Mouse (Mus musculus) gastrocnemius, postnatal 4 days (tissue): Measurements from ENCODE around the gene Vti1a. TPM values are rescaled to one million over a fixed set of nuclear protein-coding genes. Genes with fewer than 3 reads are reported as not detected.
A peak's percentile ranks its signal among the peaks of the same experiment; 100 is the strongest.

Experiments used
- DNase-seq, 2 experiments: peaks; one replicate each; pipeline ENCODE4 v3.0.0; 2021 to 2022; ENCODE audit warnings: low spot score in 2 of 2, mixed read lengths in 2 of 2
- total RNA-seq, 2 experiments: library from RNA; stranded (reverse); gene quantifications; 2 replicates each; pipeline ENCODE4 v1.2.3; 2021

Vti1a gene
- total RNA-seq, 2 experiments from 2014 or later, result 18.5 to 21.4 TPM

DNA sequence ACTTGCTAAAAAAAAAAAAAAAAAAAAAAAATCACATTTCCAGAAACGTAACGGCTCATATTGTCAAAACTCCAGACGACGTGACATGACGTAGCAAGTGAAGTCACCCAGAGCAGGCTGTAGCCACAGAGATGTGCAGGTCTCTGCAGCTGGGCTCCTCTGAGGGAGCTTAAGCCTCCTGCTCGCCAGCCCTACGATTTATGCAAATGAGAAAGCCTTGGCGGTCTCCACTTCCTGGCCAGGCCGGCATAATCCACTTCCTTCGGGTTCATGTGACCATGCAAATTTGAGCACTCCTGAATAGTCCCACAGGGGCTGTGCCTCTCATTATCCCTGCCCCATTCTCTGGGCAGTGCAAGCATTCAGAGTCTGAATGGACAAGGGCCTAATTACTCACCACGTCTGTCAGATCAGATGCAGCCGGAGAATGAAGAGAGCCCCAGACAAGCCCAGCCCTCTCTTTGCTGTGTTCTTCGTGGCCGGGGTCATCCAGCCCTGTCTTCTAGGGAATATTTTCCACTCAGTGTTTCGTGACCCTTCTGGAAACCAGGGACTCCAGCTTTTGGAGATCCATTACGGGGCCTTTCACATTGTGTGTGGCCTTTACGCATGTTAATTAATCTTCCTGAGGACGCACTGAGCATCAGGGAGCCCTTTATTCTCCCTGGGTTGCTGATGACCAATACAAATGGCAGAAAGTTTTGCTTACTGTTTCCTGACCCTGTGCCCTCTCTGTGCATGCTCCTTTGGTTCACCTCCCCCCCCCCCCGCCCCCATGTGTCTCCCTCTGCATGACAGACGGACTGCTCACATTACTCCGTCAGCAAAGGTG is 240.3 kb downstream of the Vti1a start:
- no peak for DNase-seq

DNA sequence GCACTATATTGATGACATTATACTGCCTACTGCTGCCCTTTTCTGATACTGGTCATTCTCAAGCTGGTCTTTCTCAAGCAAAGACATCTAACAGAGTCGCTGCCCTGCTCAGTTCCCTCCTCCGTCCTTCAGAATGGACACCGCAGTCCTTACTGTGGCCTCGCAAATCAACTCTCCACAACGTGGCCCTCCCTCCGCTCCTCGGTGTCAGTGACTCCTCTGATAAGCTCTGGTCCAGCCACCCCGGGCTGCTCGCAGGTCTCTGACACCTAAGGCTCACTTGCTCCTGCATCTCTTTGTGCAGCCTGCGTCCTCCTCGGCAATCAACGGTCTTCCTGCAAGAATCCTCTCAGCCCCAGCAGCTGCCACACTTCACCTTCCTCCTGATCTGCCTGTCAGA is 243.2 kb downstream of the Vti1a start:
- DNase-seq, result no peak

DNA sequence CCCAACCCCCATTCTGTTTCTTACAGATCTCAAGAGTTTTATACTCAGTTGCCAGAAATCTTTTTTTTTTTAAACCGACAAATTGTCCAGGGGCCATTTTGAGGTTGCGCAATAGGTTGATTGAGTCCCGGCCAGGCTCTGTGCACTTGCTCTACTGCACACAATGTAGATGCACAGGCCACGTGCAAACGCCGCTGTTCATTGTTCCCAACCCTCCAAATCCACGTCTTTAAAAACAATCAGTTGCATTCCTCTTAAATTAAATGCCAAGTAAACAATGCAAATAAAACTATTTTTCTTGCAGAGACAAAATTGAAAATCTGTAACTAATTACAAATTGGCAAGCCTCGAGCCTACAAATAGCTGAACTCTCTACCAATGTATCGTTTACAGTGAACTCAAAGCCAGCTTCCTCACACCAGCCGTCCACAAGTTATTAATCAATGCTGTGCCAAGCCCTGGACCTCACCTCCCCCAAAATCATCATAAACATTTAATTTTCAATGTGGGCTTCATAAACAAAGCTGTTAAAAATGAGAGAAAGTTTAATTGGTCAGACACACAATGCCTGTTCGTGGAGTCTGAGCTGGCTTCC is 244.1 kb downstream of the Vti1a start:
- DNase-seq, result no peak

DNA sequence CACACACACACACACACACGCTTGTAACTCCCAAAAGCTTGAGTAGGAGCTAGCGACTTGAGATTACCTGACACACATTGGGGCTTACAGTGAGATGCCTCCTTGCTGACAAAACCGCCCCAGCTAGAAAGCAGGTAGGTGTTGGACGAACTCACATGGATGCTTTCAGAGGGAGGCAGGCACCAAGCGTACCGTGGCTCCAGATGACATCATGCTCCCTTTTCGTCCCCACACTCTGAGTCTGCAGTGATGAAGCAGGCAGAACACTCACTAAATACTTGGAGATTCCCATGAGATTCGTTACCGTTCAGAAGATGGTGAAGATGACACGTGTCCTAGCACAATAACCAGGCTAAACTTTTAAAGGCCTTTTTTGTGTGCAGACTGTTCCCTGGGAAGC is 245.4 kb downstream of the Vti1a start:
- DNase-seq, result no peak

DNA sequence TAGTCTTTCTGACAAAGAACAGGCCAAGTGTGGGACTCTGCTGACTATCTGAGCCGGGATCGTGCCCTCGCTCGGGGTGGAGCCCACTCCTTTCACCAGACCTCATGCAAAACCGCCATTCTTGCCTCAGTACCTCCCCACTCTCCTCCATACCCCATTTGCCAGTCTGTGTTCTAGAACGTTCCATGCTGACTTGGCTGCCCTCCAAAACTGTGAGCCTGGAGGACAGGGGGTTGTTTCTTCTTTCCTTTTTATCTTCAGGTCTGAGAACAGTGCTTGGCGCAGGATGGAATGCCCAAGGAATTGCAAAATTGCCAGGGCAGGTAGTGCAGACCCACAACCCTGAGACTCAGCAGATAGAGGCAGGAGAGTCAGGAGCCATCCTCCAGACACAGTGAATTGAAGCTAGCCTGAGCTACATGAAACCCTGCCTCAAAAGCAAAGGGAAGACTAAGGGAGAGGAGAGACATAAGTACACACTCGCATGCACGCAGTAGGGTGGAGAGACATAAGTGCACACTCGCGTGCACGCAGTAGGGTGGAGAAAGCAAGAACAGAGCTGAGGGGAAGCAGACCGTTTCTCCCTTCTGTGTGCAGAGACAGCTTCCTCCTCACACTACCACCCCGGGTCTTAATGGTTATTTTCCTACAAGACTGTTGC is 246.5 kb downstream of the Vti1a start:
- DNase-seq, result no peak

DNA sequence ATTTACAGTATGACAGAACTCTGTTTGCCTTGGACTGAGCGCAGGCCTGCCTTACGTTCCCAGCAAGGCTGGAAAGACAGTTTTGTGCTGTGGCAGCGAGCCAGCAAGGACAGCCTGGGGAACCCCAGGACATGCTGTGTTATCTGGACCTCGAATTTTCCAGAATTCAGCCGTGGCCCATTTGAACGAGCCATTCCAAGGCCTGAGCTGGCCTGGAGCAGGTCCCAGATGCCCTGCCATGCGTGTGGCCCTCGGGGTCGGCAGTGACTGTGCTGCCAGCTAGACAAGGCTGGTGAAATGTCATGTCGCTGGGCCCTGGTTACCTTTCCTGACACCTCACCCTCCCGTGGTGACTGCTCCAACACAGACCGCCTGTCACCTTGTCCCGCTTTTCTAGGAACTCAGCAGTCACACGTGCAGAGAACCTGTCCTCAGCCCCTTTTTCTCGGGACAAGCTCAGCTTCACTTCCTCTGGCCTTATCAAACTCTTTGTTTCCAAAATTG is 247.1 kb downstream of the Vti1a start:
- peak in 1 of 2 experiments; percentile 50 for DNase-seq

DNA sequence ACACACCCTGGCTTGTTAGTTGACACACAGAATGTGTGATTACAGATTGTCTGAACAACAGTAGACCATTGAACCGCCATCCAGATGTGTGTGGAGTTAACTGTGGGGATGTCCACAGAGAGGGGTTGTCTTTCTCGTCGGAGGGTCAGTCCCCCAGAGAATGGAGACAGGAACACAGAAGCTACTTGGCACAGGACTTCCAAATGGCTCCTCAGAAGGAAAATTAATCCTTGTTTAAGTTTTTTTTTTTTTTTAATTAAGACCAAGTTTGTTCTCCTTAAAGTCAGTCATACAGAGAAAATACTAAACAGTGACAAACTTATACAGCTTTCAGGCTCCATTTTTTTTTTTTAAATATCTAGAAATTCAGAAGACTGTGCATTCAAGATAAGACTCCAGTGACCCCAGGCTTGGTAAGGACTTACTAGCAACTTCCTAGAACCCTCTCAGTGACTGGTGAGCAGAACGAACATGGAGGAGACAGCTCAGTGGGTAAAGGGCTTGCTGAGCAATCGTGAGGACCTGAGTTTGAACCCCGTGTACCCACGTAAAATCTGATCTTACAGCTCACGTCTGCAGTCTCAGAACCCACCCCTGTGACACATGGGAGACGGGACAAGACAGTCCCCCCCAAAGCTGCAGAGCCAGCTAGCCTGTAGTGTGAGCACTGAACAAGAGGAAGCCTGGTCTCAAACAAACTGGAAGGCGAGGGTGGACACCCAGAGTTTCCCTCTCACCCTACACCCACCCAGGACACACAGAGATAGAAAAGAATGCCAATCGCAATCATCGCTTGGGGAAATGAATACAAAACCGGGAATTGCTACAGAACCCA is 248.2 kb downstream of the Vti1a start:
- DNase-seq, result no peak

DNA sequence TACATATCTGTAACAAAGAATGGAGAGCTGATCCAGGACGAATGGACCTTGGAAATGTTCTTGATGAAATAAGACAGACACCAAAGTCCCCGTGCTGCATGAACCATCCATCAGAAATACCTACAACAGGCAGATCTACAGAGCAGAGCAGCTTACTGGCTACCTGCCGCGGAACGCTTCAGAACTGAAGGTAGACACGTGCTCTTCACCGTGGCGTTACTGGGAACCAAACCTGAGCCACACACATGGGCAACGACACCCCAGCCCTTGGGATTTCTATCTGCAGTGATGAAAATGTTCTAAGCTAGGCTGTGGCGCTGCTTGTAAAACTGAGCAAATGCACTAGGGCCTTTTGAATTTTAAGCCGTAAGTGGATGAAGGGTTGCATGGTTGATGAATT is 249.0 kb downstream of the Vti1a start:
- DNase-seq, result no peak

DNA sequence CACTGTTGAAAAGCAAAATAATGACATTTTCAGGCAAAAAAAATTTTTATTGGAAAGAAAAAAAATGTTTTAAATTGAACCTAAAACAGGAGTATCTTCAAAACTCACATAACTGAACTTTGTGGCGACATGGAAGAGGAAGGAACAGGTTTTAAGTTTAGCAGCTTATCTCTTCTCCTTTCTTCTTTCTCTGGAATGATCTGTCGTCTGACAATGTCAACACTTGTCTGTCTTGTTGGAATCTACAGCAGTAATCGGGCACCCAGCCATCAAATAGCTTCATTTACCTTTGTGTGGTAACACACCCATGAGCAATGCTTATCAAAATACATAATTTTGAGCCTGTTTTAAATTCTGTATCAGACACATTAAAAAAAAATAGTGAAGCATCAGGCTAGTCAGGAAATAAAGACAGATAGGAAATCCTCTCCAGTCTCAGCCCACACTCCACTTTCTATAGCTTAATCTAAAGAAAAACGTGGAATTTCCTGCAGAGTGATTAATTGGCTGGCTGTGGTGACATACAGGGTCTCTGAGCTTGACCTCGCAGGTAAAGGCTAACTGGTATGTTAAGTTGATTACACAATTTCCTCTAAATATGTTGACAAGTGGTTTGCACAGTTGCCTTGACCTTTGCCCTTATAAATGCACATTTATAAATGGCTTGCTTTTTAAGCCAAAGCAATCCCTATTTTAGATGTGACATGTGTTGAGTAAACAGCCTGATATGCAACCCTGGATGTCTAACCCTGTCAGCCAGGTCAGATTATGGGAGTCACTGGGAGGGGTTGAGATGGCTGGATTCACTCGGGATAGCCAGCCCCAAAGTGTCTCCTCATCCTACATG is 249.7 kb downstream of the Vti1a start:
- DNase-seq, result no peak

DNA sequence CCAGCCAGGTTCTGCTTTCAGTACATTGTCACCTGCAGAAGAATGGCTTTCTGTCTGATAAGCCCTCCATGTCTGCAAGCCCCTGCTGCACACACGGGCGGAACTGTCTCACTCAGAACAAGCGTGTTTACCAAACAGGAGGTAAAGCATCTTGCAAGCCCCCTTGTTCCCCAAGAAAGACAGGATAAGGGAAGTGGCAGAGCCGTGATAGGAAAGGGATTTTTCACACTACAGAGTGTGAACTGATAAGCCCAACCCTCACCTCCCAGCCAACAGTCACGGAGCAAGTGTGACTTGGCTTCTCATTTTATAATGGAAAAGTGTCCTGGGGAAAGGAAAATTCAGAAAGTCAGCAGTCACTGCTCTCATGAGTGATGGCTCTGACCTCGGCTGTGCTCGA is 253.0 kb downstream of the Vti1a start:
- no peak for DNase-seq

DNA sequence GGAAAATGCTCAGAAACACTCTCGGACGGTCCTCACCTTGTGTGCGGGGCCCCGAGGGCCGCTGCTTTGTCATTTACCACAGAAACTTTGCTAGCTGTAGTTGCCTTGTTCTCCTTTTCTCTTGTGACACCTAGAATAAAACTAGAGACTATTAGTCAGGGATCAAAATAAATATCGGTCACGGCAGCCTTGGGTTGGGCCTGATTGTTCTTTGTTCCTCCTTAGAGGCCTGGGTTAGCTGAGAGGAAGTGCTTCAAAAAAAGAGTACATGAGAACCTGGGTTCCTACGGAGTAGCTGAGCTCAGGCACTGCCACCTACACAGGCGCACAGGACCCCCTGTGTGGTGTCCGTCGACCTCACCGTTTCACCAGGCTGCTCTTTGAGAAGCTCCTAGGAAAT is 253.8 kb downstream of the Vti1a start:
- no peak for DNase-seq

DNA sequence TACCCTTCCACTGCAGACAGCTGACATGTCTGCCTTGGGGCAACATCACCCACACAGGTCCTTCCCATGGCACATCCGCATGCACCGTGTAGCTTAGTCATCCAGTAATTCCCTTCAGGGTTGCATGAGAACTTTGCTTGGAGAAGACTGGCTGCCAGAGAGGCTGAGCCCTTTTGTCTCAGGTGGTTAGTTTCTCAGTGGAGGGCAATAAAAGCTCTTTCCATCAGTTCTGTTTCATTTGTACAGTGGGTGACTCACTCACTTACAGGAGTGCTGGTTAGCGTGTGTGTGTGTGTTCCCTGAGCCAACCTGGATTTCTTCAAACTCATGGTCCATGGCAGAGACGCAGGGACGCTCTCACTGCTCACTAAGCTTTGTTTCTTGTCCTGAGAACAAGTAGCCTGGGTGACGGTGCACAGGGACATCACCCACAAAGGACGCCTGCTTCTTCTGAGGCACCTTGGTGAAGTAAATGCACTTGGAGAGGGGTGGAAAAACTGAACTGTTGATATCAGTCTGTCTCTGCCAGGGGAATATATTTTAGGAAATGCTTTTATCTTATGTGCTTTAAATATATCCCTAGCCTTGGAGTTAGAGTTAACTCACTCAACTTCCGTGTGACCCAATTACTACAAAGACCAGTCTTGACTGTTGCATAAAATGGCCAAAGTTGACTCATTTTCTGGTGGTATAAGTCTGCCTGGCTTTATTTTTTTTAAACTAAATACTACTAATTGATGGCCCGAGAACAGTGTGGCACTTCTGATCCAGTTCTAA is 254.6 kb downstream of the Vti1a start:
- DNase-seq, result no peak

DNA sequence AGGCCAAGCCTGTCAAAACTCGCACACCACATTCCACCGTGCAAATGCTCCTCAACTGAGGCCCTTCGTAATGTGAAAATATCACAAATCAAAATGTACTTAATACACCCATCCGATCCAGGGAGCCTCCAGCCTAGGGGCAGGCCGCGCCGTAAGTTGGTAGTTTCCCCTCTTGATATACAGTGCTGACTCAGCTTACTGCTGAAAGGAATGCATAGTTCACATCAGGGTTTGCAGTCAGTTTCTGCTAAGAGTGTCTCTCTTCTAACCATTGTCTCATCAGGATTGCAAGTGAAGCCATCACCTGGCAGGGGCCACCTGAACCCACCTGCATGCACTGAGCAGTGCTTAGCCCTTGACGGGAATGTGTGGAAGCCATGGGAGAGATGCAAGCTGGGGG is 255.4 kb downstream of the Vti1a start:
- DNase-seq, result no peak

DNA sequence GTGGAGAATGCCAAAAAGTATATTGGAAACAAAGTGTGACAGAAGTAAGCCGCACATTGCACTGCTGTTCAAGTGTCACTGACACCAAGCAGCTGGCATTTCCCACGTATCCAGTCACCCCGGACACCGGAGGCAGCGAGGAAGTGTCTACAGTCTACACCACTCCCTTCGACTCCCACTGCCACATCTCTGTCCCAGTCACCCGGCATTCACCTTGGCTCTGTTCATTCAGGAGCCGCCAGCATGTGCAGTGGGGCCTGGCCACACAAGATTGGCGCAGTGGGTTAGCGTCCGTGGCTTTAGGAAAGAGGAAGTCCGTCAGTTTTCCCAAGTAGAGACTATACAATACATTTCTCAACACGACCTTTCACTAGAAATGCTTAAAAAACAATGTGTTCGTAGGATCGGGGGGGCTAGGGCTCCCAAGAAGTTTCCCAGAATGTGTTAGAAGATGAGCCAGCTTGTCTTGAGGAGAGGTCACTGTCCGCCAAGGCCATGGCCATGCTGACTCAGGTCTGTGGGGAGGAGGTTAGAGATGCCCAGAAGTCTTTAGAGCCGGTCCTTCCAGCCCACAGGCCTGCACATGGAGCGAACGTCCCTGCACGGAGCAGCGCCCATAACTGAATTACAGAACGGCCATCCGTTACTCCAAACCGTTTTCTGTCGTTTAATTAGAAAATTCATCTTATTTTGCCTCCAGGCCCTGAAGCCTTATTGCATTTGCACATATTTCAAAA is 261.4 kb downstream of the Vti1a start:
- no peak for DNase-seq

DNA sequence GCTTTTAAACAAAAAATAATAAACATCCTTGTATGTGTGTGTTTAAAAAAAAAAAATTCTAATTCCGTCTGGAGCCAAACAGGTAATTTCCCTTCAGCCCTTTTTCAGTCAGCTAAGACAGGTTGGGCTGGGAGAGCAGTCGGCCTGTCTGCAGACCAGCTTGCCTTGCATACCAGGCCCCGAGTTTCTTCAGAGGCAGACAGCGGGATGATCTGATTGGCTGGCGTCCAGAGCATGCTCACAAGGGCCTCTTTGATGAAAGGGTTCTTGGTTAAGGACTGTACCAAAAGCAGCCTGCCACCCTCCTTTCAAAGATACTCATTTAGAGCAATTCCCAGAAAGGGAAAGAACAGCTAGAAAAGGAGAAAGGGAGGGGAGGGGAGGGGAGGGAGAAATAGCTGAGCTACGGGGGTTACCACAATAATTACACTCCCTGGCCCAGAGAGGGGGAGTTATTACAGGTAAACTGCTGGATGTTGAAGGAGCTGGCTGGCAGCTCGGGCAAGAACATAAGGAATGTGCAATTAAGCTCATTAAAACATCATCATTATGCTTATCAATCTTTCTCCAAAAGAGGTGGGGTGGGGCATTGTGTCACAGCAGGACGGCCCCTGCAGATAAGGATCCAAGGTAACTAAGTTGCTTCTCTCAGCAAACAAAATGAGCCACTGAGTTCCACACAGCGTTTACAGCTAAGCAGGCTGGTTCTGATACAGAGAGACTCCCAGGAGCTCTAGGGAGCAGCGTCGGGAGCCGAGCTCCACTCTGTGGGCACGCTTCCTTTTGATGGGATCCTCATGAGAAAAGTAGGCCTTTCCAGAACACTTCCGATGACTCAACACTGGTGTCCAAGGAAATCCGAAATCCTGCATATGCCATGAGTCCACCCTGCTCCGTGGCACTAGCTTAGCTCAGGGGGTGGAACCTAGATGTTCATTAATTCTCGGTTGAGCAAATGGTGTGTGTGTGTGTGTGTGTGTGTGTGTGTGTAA is 262.3 kb downstream of the Vti1a start:
- no peak for DNase-seq

DNA sequence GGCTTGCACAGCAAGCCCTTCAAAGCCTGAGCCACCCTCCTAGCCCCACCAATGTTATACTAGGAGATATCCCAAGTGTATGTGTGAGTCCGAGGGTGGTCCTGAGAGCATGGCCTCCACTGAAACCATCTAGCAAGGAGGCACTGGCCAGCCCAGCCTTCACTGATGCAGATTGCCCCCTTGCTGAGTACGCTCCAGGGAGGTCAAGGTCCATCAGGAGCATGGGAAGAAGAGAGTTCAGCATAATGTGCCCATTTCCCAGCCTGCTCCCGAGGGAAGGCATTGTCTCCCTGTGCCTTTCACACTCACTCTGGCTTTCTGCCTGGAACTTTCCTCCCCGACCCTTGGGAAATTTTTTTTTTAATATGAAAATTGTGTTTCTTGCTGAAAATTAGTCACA is 263.2 kb downstream of the Vti1a start:
- no peak for DNase-seq

DNA sequence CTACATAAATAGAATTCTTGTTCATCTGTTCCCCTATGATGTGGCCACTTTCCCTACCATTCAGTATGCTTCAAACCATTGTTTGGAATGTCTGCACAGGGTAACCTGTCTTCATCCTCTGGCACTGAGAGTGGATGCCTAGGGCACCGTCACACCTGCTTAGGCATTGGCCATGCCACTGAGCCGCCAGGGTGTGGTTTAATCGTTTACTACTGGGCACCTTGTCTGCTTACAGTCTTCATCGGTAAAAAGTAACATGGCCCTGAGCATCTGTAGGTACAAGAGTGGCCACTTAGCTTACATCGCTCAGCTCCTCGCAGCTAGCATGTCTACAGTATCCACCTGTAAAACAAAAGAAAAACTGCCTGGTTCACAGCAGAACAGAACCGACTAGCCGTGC is 264.1 kb downstream of the Vti1a start:
- no peak for DNase-seq

DNA sequence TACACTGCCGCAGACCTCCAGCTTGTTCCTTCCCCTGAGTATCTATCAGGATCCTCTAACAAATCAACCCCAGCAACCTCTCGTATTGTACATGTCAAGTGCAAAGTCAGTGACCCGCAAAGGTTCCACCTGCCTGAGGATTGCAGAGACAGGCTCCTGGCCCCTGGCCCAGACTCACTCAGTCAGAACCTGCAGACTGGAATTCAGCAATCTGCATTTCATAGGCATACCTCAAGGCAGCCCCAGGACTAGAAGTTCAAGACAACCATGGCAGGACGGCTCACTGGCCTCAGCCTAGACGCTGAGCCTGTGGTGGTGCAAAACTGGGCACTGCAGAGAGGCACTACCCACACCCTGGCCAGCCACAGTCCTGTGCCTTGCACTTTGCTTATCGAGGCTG is 264.6 kb downstream of the Vti1a start:
- no peak for DNase-seq
